Mouse (Mus musculus): ENCODE results near the gene Fsd1. TPM values are rescaled to one million over a fixed set of nuclear protein-coding genes. Genes with fewer than 3 reads are reported as not detected.

Gene Fsd1
- polyA plus RNA-seq, 1 experiment from 2014 or later: 86.8 TPM

GRCm38 (mm10) chr17:56034040-56034725 is 47.9 kb downstream of the Fsd1 start:
- no peak overlapping the region for H3K9ac ChIP-seq (ENCODE audit: low read length)
- no peak overlapping the region for H3K27ac ChIP-seq (ENCODE audit: low read depth, low read length)
- ATAC-seq (ENCODE audit: insufficient read depth, low FRiP score, low TSS enrichment): no peak
- H3K36me3 ChIP-seq (ENCODE audit: control insufficient read depth, insufficient read depth, low read length): peaks cover 2% of the 10 kb centered on the region; the same call in 1 of the 2 replicates
- no peak for DNase-seq (ENCODE audit: low spot score)
- H3K4me2 ChIP-seq (ENCODE audit: low read depth): no peak overlapping the region
- peaks cover 8% of the 10 kb centered on the region; the same call in 1 of the 2 replicates for H3K4me1 ChIP-seq (ENCODE audit: control insufficient read depth, insufficient read depth, low read length)
- H3K4me3 ChIP-seq (ENCODE audit: low read depth, low read length): no peak overlapping the region
- 93% methylated on average over 7 of the region's 7 CpGs for WGBS
- no peaks in the 10 kb centered on the region for H3K27me3 ChIP-seq (ENCODE audit: control insufficient read depth, insufficient read depth, low read length)
- H3K9me3 ChIP-seq (ENCODE audit: control insufficient read depth, low read length): no peaks in the 10 kb centered on the region

GRCm38 (mm10) chr17:56034726-56035100 is 48.4 kb downstream of the Fsd1 start:
- Histone ChIP-seq H3K9ac (ENCODE audit: low read length) (no peak overlapping the region), H3K4me3 (ENCODE audit: low read depth, low read length) (no peak overlapping the region; the same call in 1 of the 2 replicates), H3K27ac (ENCODE audit: low read depth, low read length) (no peak overlapping the region), H3K27me3 (ENCODE audit: control insufficient read depth, insufficient read depth, low read length) (no peaks in the 10 kb centered on the region), H3K9me3 (ENCODE audit: control insufficient read depth, low read length) (no peaks in the 10 kb centered on the region), H3K4me1 (ENCODE audit: control insufficient read depth, insufficient read depth, low read length) (peaks cover 8% of the 10 kb centered on the region; the same call in 1 of the 2 replicates), H3K36me3 (ENCODE audit: control insufficient read depth, insufficient read depth, low read length) (peaks cover 2% of the 10 kb centered on the region; the same call in 1 of the 2 replicates), H3K4me2 (ENCODE audit: low read depth) (no peak overlapping the region)
- 94% methylated on average over 6 of the region's 6 CpGs for WGBS
- DNase-seq (ENCODE audit: low spot score) (no peak), ATAC-seq (ENCODE audit: insufficient read depth, low FRiP score, low TSS enrichment) (no peak)

- 81% methylated on average over 4 of the region's 4 CpGs for WGBS
- no peak overlapping the region; the same call in 1 of the 2 replicates for H3K9ac ChIP-seq (ENCODE audit: low read length)
- ATAC-seq (ENCODE audit: insufficient read depth, low FRiP score, low TSS enrichment) (no peak), DNase-seq (ENCODE audit: low spot score) (no peak)
- no peaks in the 10 kb centered on the region for H3K27me3 ChIP-seq (ENCODE audit: control insufficient read depth, insufficient read depth, low read length)
- no peaks in the 10 kb centered on the region for H3K9me3 ChIP-seq (ENCODE audit: control insufficient read depth, low read length)
- peaks cover 2% of the 10 kb centered on the region; the same call in 1 of the 2 replicates for H3K36me3 ChIP-seq (ENCODE audit: control insufficient read depth, insufficient read depth, low read length)
- H3K27ac ChIP-seq (ENCODE audit: low read depth, low read length): no peak overlapping the region
- peak overlapping the region; percentile 84 for H3K4me3 ChIP-seq (ENCODE audit: low read depth, low read length)
- peaks cover 8% of the 10 kb centered on the region; the same call in 1 of the 2 replicates for H3K4me1 ChIP-seq (ENCODE audit: control insufficient read depth, insufficient read depth, low read length)
- peak overlapping the region; percentile 51 for H3K4me2 ChIP-seq (ENCODE audit: low read depth)
Observed at GRCm38 (mm10) chr17:56035216-56035615, 48.9 kb downstream of the Fsd1 start.

GRCm38 (mm10) chr17:56036176-56036900 is 50.0 kb downstream of the Fsd1 start, which contains the start of gene Sh3gl1:
Gene Sh3gl1 (minus strand): TSS chr17:56036635.
- peak; percentile 99 for DNase-seq (ENCODE audit: low spot score)
- WGBS: under 1% methylated on average over 70 of the region's 74 CpGs
- H3K9ac ChIP-seq (ENCODE audit: low read length): peak within 1 kb of the TSS; percentile 87
- H3K36me3 ChIP-seq (ENCODE audit: control insufficient read depth, insufficient read depth, low read length): no peaks in the 10 kb centered on the region
- H3K4me3 ChIP-seq (ENCODE audit: low read depth, low read length): peak within 1 kb of the TSS; percentile 84
- ATAC-seq (ENCODE audit: insufficient read depth, low FRiP score, low TSS enrichment): peak; percentile 88
- H3K4me2 ChIP-seq (ENCODE audit: low read depth): peak within 1 kb of the TSS; percentile 51
- peak within 1 kb of the TSS; percentile 72; the same call in 1 of the 2 replicates for H3K27ac ChIP-seq (ENCODE audit: low read depth, low read length)
- peaks cover 8% of the 10 kb centered on the region for H3K4me1 ChIP-seq (ENCODE audit: control insufficient read depth, insufficient read depth, low read length)
- H3K9me3 ChIP-seq (ENCODE audit: control insufficient read depth, low read length): no peaks in the 10 kb centered on the region
- H3K27me3 ChIP-seq (ENCODE audit: control insufficient read depth, insufficient read depth, low read length): no peaks in the 10 kb centered on the region

GRCm38 (mm10) chr17:56036901-56037287 is 50.6 kb downstream of the Fsd1 start:
- Histone ChIP-seq H3K9ac (ENCODE audit: low read length) (no peak overlapping the region; the same call in 1 of the 2 replicates), H3K9me3 (ENCODE audit: control insufficient read depth, low read length) (no peaks in the 10 kb centered on the region), H3K4me3 (ENCODE audit: low read depth, low read length) (peak overlapping the region; percentile 16; the same call in 1 of the 2 replicates), H3K27me3 (ENCODE audit: control insufficient read depth, insufficient read depth, low read length) (no peaks in the 10 kb centered on the region), H3K36me3 (ENCODE audit: control insufficient read depth, insufficient read depth, low read length) (no peaks in the 10 kb centered on the region), H3K4me1 (ENCODE audit: control insufficient read depth, insufficient read depth, low read length) (peaks cover 13% of the 10 kb centered on the region), H3K27ac (ENCODE audit: low read depth, low read length) (no peak overlapping the region), H3K4me2 (ENCODE audit: low read depth) (peak overlapping the region; percentile 51)
- WGBS: 36% methylated on average over 13 of the region's 13 CpGs
- DNase-seq (ENCODE audit: low spot score) (no peak), ATAC-seq (ENCODE audit: insufficient read depth, low FRiP score, low TSS enrichment) (peak; percentile 13)

- DNase-seq (ENCODE audit: low spot score) (no peak), ATAC-seq (ENCODE audit: insufficient read depth, low FRiP score, low TSS enrichment) (no peak)
- Histone ChIP-seq H3K27me3 (ENCODE audit: control insufficient read depth, insufficient read depth, low read length) (no peaks in the 10 kb centered on the region), H3K27ac (ENCODE audit: low read depth, low read length) (no peak overlapping the region), H3K9me3 (ENCODE audit: control insufficient read depth, low read length) (no peaks in the 10 kb centered on the region), H3K36me3 (ENCODE audit: control insufficient read depth, insufficient read depth, low read length) (no peaks in the 10 kb centered on the region), H3K4me1 (ENCODE audit: control insufficient read depth, insufficient read depth, low read length) (peaks cover 14% of the 10 kb centered on the region), H3K4me2 (ENCODE audit: low read depth) (no peak overlapping the region), H3K4me3 (ENCODE audit: low read depth, low read length) (no peak overlapping the region), H3K9ac (ENCODE audit: low read length) (no peak overlapping the region)
- WGBS: 91% methylated on average over 8 of the region's 8 CpGs
Observed at GRCm38 (mm10) chr17:56038583-56039261, 52.4 kb downstream of the Fsd1 start.

GRCm38 (mm10) chr17:56039345-56039744 is 53.0 kb downstream of the Fsd1 start:
- no peaks in the 10 kb centered on the region for H3K27me3 ChIP-seq (ENCODE audit: control insufficient read depth, insufficient read depth, low read length)
- H3K27ac ChIP-seq (ENCODE audit: low read depth, low read length): no peak overlapping the region
- no peak overlapping the region for H3K9ac ChIP-seq (ENCODE audit: low read length)
- H3K4me1 ChIP-seq (ENCODE audit: control insufficient read depth, insufficient read depth, low read length): peaks cover 14% of the 10 kb centered on the region
- no peak overlapping the region; the same call in 1 of the 2 replicates for H3K4me2 ChIP-seq (ENCODE audit: low read depth)
- H3K36me3 ChIP-seq (ENCODE audit: control insufficient read depth, insufficient read depth, low read length): no peaks in the 10 kb centered on the region
- DNase-seq (ENCODE audit: low spot score): no peak
- 82% methylated on average over 4 of the region's 4 CpGs for WGBS
- H3K9me3 ChIP-seq (ENCODE audit: control insufficient read depth, low read length): no peaks in the 10 kb centered on the region
- H3K4me3 ChIP-seq (ENCODE audit: low read depth, low read length): no peak overlapping the region
- ATAC-seq (ENCODE audit: insufficient read depth, low FRiP score, low TSS enrichment): no peak

GRCm38 (mm10) chr17:56040030-56040856 is 53.9 kb downstream of the Fsd1 start, which contains the start of gene Chaf1a:
Gene Chaf1a (plus strand): TSS chr17:56040439.
- Histone ChIP-seq H3K36me3 (ENCODE audit: control insufficient read depth, insufficient read depth, low read length) (no peaks in the 10 kb centered on the region), H3K9me3 (ENCODE audit: control insufficient read depth, low read length) (no peaks in the 10 kb centered on the region), H3K27ac (ENCODE audit: low read depth, low read length) (peak within 1 kb of the TSS; percentile 1; the same call in 1 of the 2 replicates), H3K4me2 (ENCODE audit: low read depth) (peak within 1 kb of the TSS; percentile 80), H3K27me3 (ENCODE audit: control insufficient read depth, insufficient read depth, low read length) (no peaks in the 10 kb centered on the region), H3K4me3 (ENCODE audit: low read depth, low read length) (peak within 1 kb of the TSS; percentile 68), H3K9ac (ENCODE audit: low read length) (peak within 1 kb of the TSS; percentile 77), H3K4me1 (ENCODE audit: control insufficient read depth, insufficient read depth, low read length) (peaks cover 9% of the 10 kb centered on the region)
- 0% methylated on average over 68 of the region's 68 CpGs for WGBS
- DNase-seq (ENCODE audit: low spot score) (peak; percentile 97), ATAC-seq (ENCODE audit: insufficient read depth, low FRiP score, low TSS enrichment) (peak; percentile 75)

Data from neural tube, embryonic 11.5 days (tissue).